Mouse (Mus musculus): ENCODE results near the gene Acacb. TPM values are rescaled to one million over a fixed set of nuclear protein-coding genes. Genes with fewer than 3 reads are reported as not detected.

The Acacb gene
- total RNA-seq, 2 experiments from 2014 or later: 1.3 TPM; not detected in 1

GRCm38 (mm10) chr5:114248174-114248589 lies 101.8 kb downstream of the Acacb start:
- ATAC-seq (replicated peaks; ENCODE audit: low FRiP score, poor library complexity, severe bottlenecking): no peak

- ATAC-seq (replicated peaks; ENCODE audit: low FRiP score, poor library complexity, severe bottlenecking): no peak
Measured at GRCm38 (mm10) chr5:114259495-114259894, 113.2 kb downstream of the Acacb start.

- no peak for ATAC-seq (replicated peaks; ENCODE audit: low FRiP score, poor library complexity, severe bottlenecking)
Measured at GRCm38 (mm10) chr5:114261494-114261893, 115.2 kb downstream of the Acacb start.

- ATAC-seq (replicated peaks; ENCODE audit: low FRiP score, poor library complexity, severe bottlenecking): no peak
Measured at GRCm38 (mm10) chr5:114264030-114264459, 117.7 kb downstream of the Acacb start.

- no peak for ATAC-seq (replicated peaks; ENCODE audit: low FRiP score, poor library complexity, severe bottlenecking)
Measured at GRCm38 (mm10) chr5:114264791-114265190, 118.5 kb downstream of the Acacb start.

- ATAC-seq (replicated peaks; ENCODE audit: low FRiP score, poor library complexity, severe bottlenecking): no peak
Measured at GRCm38 (mm10) chr5:114268646-114269045, 122.3 kb downstream of the Acacb start.

GRCm38 (mm10) chr5:114269499-114269898 lies 123.2 kb downstream of the Acacb start:
- ATAC-seq (replicated peaks; ENCODE audit: low FRiP score, poor library complexity, severe bottlenecking): no peak

GRCm38 (mm10) chr5:114269984-114270383 lies 123.6 kb downstream of the Acacb start:
- ATAC-seq (replicated peaks; ENCODE audit: low FRiP score, poor library complexity, severe bottlenecking): no peak

- no peak for ATAC-seq (replicated peaks; ENCODE audit: low FRiP score, poor library complexity, severe bottlenecking)
Measured at GRCm38 (mm10) chr5:114273693-114274402, 127.5 kb downstream of the Acacb start, which contains the start of gene Foxn4. TSS of gene Foxn4 (minus strand) at chr5:114273807.

GRCm38 (mm10) chr5:114275339-114275738 lies 129.0 kb downstream of the Acacb start:
- no peak for ATAC-seq (replicated peaks; ENCODE audit: low FRiP score, poor library complexity, severe bottlenecking)

GRCm38 (mm10) chr5:114275991-114276390 lies 129.7 kb downstream of the Acacb start:
- ATAC-seq (replicated peaks; ENCODE audit: low FRiP score, poor library complexity, severe bottlenecking): no peak

GRCm38 (mm10) chr5:114279382-114280143 lies 133.2 kb downstream of the Acacb start:
- ATAC-seq (replicated peaks; ENCODE audit: low FRiP score, poor library complexity, severe bottlenecking): no peak

GRCm38 (mm10) chr5:114282346-114282745 lies 136.0 kb downstream of the Acacb start:
- ATAC-seq (replicated peaks; ENCODE audit: low FRiP score, poor library complexity, severe bottlenecking): no peak

- no peak for ATAC-seq (replicated peaks; ENCODE audit: low FRiP score, poor library complexity, severe bottlenecking)
Measured at GRCm38 (mm10) chr5:114284604-114285397, 138.5 kb downstream of the Acacb start.

- no peak for ATAC-seq (replicated peaks; ENCODE audit: low FRiP score, poor library complexity, severe bottlenecking)
Measured at GRCm38 (mm10) chr5:114285398-114285700, 139.0 kb downstream of the Acacb start.

- no peak for ATAC-seq (replicated peaks; ENCODE audit: low FRiP score, poor library complexity, severe bottlenecking)
Measured at GRCm38 (mm10) chr5:114286102-114286501, 139.8 kb downstream of the Acacb start.

- no peak for ATAC-seq (replicated peaks; ENCODE audit: low FRiP score, poor library complexity, severe bottlenecking)
Measured at GRCm38 (mm10) chr5:114286872-114287571, 140.7 kb downstream of the Acacb start.

GRCm38 (mm10) chr5:114288396-114288795 lies 142.1 kb downstream of the Acacb start:
- no peak for ATAC-seq (replicated peaks; ENCODE audit: low FRiP score, poor library complexity, severe bottlenecking)

- ATAC-seq (replicated peaks; ENCODE audit: low FRiP score, poor library complexity, severe bottlenecking): no peak
Measured at GRCm38 (mm10) chr5:114288874-114289273, 142.5 kb downstream of the Acacb start, which contains the start of gene Myo1h. TSS of gene Myo1h (plus strand) at chr5:114289166.

GRCm38 (mm10) chr5:114290004-114290403 lies 143.7 kb downstream of the Acacb start:
- no peak for ATAC-seq (replicated peaks; ENCODE audit: low FRiP score, poor library complexity, severe bottlenecking)
